Mouse (Mus musculus): ENCODE measurements around the gene Pth1r.

DNA sequence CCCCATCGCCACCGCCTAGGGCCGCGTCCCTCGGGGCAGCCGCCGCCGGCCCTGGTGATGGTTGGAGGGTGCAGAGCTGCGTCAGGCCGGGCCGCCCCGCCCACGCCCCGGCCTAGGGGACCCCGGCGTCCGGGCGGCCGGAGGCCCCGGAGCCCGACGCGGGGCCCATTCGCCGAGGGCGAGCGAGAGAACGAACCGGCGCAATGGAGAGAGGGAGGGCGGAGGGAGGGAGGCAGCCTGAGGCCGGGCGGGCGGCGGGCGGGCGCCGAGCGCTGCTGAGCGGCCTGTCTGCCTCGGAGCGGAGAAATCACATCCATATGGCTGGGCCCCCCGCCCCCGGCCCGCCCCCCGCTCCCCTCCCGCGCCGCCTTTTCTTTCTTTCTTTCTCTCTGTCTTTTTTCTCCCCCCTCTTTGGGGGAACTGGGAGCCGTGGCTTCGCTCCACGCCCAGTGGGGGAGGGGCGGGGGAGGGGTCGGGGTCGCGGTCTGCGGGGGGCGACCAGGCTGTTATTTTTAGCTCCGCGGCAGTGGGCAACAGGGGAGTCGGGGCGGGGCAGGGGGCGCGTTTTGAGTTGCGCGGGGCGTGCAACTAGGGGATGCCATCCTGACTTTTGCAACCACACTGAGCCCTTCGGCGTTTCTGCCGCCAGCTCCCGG is 4.5 kb downstream of the Pth1r start:
- TF ChIP-seq POLR2A (IDR thresholded peaks at IDR 0.05; ENCODE audit: extremely low read depth, insufficient read depth, low read length) (no peak), CTCF (IDR thresholded peaks at IDR 0.05; ENCODE audit: extremely low read depth, insufficient read depth, low read length) (no peak)

All from cortical plate, adult 2 months (tissue).